Mouse (Mus musculus) left cerebral cortex, postnatal 4 days (tissue): ENCODE measurements around the gene Psmd9. TPM values are rescaled to one million over a fixed set of nuclear protein-coding genes. Genes with fewer than 3 reads are reported as not detected.
A peak's percentile ranks its signal among the peaks of the same experiment; 100 is the strongest.

ENCODE experiments used
- DNase-seq: peaks from one replicate; pipeline ENCODE4 v3.0.0-alpha.2; 2022
- intact Hi-C: fragments of 180-260 bp; cut with DNase I; formaldehyde crosslinking; loops from one replicate; pipeline ENCODE4 v1.15.1; 2025
- total RNA-seq, 2 experiments: library from RNA; stranded (reverse); gene quantifications; 2 replicates each; pipeline ENCODE4 v1.2.3; 2021

Psmd9 gene
- total RNA-seq, 2 experiments from 2014 or later, result 34.9 to 39.3 TPM

GRCm38 (mm10) chr5:123137044-123137909 lies 31.9 kb upstream of the Psmd9 start:
- intact Hi-C loops, result no loop called here
- DNase-seq, result peak; percentile 86

GRCm38 (mm10) chr5:123137910-123138229 lies 31.3 kb upstream of the Psmd9 start:
- no peak for DNase-seq
- intact Hi-C loops, result no loop called here

DNA sequence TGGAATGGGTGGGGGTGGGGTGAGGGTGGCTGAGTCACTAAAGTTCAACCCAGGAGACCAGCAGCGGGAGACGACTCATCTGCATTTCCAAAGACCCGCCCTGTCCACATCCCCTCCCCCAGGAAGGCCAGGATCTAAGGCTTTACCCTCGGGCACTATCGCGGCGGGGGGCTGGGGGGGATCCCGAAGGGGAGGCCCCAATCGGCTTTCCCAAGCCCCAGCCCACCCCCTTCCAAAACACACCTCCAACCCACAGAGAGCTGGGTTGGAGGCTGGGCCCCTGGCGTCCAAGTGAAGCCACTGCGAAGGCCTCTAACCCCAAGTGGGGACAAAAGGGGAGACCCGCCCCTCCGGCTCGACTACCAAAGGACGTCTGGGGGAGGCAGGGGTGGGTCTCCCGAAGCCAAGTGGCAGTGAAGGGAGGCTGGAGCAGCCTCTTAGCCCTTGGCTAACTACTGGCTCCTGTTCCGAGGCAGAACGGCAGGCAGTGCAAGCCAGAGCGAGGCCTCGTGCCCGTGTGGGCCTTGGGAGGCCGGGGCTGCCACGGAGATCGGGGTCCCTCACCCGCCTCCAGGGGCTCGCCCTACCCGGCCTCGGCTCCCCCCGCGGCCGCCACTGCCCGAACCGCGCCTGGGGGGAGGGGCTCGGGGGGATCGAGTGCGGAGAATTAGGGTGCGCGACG lies 30.8 kb upstream of the Psmd9 start:
- peak; percentile 73 for DNase-seq
- intact Hi-C loops, result no loop called here

- intact Hi-C loops, result no loop called here
- peak; percentile 88 for DNase-seq
Measured at GRCm38 (mm10) chr5:123138953-123139721, 30.1 kb upstream of the Psmd9 start.

DNA sequence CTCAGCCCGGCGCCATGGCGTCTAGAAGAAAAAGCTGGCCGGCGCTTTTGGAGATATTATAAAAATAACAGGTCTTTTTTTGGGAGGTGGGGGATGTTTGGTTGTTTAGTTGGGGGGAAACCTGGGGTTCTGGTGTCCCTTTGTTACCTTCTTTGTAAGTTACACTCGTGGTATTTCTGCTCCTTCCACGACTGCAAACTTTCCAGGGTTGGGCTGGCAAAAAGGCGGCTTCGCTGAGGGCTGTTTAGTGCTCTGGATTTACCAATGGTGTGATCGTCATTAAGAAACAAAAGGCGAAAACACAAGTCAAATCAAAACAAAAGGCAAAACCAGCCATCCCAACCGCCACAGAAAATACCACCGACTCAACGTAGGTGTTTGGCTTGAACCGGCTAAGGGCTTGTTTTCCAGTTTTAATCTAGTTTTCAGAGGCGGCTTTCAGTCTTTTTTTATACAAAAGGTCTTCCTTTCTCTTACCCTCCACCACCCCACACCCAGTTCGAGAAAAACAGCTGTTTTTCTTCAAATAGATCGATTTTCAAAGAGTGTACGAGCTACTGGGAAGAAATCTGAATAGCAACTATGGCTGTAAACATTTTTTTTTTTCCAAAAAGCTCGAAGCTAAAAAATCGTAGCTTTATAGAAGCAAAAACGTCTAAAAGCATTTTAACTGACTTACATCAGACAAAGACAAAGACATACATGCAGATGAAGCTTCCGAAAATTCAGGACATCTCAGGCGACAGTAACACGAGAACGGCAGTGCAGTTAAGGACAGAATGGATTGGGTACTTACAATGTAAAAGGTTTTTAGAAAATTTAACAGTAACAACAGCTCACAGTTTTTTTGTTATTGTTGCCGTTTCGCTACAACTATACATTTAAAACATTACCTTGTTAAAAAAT lies 29.2 kb upstream of the Psmd9 start:
- intact Hi-C loops, result no loop called here
- no peak for DNase-seq

GRCm38 (mm10) chr5:123140694-123141554 lies 28.3 kb upstream of the Psmd9 start:
- peak; percentile 94 for DNase-seq
- intact Hi-C loops, result no loop called here

- peak; percentile 66 for DNase-seq
- intact Hi-C loops, result no loop called here
Measured at GRCm38 (mm10) chr5:123141555-123142160, 27.6 kb upstream of the Psmd9 start.

GRCm38 (mm10) chr5:123142161-123143157 lies 26.8 kb upstream of the Psmd9 start, which contains the start of gene Setd1b:
Setd1b (plus strand) TSS chr5:123142193.
- no peak for DNase-seq
- intact Hi-C loops, result no loop called here

- intact Hi-C loops, result no loop called here
- DNase-seq, result no peak
Measured at GRCm38 (mm10) chr5:123143251-123143970, 25.8 kb upstream of the Psmd9 start.

DNA sequence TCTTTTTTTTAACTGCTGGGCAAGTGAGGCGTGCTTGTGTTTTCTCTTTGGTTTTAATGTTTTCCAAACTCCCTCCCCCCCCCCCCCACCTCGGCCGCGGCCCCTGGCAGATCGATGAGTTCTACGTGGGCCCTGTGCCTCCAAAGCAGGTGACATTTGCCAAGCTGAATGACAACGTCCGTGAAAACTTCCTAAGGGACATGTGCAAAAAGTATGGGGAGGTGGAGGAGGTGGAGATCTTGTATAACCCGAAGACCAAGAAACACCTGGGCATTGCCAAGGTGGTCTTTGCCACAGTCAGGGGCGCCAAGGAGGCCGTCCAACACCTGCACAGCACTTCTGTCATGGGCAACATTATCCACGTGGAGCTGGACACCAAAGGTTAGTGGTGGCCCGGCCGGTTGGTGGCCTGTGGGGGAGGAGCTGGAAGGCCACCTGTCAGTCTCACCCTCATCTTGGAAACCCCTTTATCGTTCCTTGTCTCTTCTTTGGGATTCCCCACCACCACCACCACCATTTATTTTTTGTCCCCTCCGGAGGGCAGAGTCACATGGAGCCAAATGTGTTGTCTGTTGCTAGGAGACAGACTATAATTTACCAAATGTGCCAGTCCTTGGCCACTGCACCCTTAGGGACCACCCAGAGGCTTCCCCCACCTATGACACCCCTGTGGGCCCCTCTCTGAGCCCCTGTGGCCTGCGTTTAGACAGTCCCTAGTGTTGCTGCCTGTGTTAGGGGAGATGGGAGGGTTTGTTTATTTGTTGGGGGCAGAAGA lies 25.1 kb upstream of the Psmd9 start:
- intact Hi-C loops, result no loop called here
- no peak for DNase-seq

GRCm38 (mm10) chr5:123144746-123145590 lies 24.2 kb upstream of the Psmd9 start:
- no peak for DNase-seq
- intact Hi-C loops, result no loop called here

DNA sequence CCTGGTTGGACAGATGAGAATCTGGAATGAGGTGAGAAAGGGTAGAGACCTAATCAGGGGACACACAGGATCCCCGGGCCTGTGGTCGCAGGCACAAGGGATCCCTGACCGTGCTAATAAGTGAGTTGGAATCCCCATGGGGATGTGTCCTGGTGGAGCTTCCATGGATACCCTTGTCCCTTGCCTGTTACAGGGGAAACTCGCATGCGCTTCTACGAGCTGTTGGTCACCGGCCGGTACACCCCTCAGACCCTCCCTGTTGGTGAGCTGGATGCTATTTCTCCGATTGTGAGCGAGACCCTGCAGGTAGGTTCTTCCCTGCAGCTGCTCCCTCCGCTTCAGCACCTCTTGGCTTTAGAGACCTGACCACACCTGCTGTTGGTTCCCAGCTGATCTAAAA lies 22.9 kb upstream of the Psmd9 start:
- intact Hi-C loops, result no loop called here

GRCm38 (mm10) chr5:123147569-123147968 lies 21.6 kb upstream of the Psmd9 start:
- DNase-seq, result no peak
- intact Hi-C loops, result no loop called here

More for the DNA sequence above, 22.9 kb upstream of the Psmd9 start:
- DNase-seq, result no peak

GRCm38 (mm10) chr5:123148073-123148722 lies 21.0 kb upstream of the Psmd9 start:
- no peak for DNase-seq
- intact Hi-C loops, result no loop called here
